Mouse (Mus musculus): ENCODE data around the gene Sap25. TPM values are rescaled to one million over a fixed set of nuclear protein-coding genes. Genes with fewer than 3 reads are reported as not detected.

The Sap25 gene
- total and polyA plus RNA-seq, 3 experiments: 1.5 to 34.9 (median 2.0) TPM

- H3K27ac ChIP-seq: no peak overlapping the region
- H3K4me3 ChIP-seq: no peak overlapping the region
- H3K36me3 ChIP-seq (ENCODE audit: control insufficient read depth, insufficient read depth, low read length): no peaks in the 10 kb centered on the region
- no peaks in the 10 kb centered on the region for H3K27me3 ChIP-seq (ENCODE audit: control insufficient read depth, insufficient read depth, low read length)
- H3K9ac ChIP-seq (ENCODE audit: low read depth, low read length): no peak overlapping the region
- no peaks in the 10 kb centered on the region for H3K4me1 ChIP-seq (ENCODE audit: control insufficient read depth, insufficient read depth, low read length)
- TF ChIP-seq CTCF (IDR thresholded peaks at IDR 0.05): no peak
- TF ChIP-seq POLR2A (IDR thresholded peaks at IDR 0.05; ENCODE audit: insufficient read depth, low read depth, low read length): no peak
- TF ChIP-seq EP300 (IDR thresholded peaks at IDR 0.05; ENCODE audit: insufficient read depth, low read depth, low read length): no peak
- no peak for DNase-seq
- 44% methylated on average over 9 of the region's 9 CpGs for WGBS
- no peaks in the 10 kb centered on the region for H3K79me2 ChIP-seq (replicated peaks; ENCODE audit: control insufficient read depth, insufficient read depth, low read length)
- intact Hi-C loops (cut with DNase I): no loop called here
These were observed 6.9 kb downstream of the Sap25 start for GRCm38 (mm10) chr5:137647827-137648601.

- H3K4me1 ChIP-seq (ENCODE audit: control insufficient read depth, insufficient read depth, low read length): no peaks in the 10 kb centered on the region
- no peaks in the 10 kb centered on the region for H3K36me3 ChIP-seq (ENCODE audit: control insufficient read depth, insufficient read depth, low read length)
- H3K27ac ChIP-seq: peak overlapping the region; percentile 78
- H3K27me3 ChIP-seq (ENCODE audit: control insufficient read depth, insufficient read depth, low read length): no peaks in the 10 kb centered on the region
- no peak overlapping the region for H3K4me3 ChIP-seq
- intact Hi-C loops (cut with DNase I): no loop called here
- WGBS: 47% methylated on average over 4 of the region's 4 CpGs
- no peak for DNase-seq
- H3K79me2 ChIP-seq (replicated peaks; ENCODE audit: control insufficient read depth, insufficient read depth, low read length): no peaks in the 10 kb centered on the region
- no peak overlapping the region for H3K9ac ChIP-seq (ENCODE audit: low read depth, low read length)
- TF ChIP-seq EP300 (IDR thresholded peaks at IDR 0.05; ENCODE audit: insufficient read depth, low read depth, low read length) (no peak), POLR2A (IDR thresholded peaks at IDR 0.05; ENCODE audit: insufficient read depth, low read depth, low read length) (no peak), CTCF (IDR thresholded peaks at IDR 0.05) (no peak)
These were observed 8.1 kb downstream of the Sap25 start for GRCm38 (mm10) chr5:137649251-137649650.

- intact Hi-C loops (cut with DNase I): loop anchor here (5.0 kb wide), 3 partner anchors 48 to 168 kb away; partner anchors contain the start of gene Mospd3
- DNase-seq: peak; percentile 56 to 61
- TF ChIP-seq EP300 (IDR thresholded peaks at IDR 0.05; ENCODE audit: insufficient read depth, low read depth, low read length) (no peak), CTCF (IDR thresholded peaks at IDR 0.05) (no peak), POLR2A (IDR thresholded peaks at IDR 0.05; ENCODE audit: insufficient read depth, low read depth, low read length) (no peak)
- no peak overlapping the region for H3K4me3 ChIP-seq
- no peaks in the 10 kb centered on the region for H3K27me3 ChIP-seq (ENCODE audit: control insufficient read depth, insufficient read depth, low read length)
- H3K4me1 ChIP-seq (ENCODE audit: control insufficient read depth, insufficient read depth, low read length): no peaks in the 10 kb centered on the region
- no peaks in the 10 kb centered on the region for H3K79me2 ChIP-seq (replicated peaks; ENCODE audit: control insufficient read depth, insufficient read depth, low read length)
- H3K27ac ChIP-seq: peak overlapping the region; percentile 78
- H3K36me3 ChIP-seq (ENCODE audit: control insufficient read depth, insufficient read depth, low read length): no peaks in the 10 kb centered on the region
- H3K9ac ChIP-seq (ENCODE audit: low read depth, low read length): no peak overlapping the region; the same call in 1 of the 2 replicates
- 41% methylated on average over 18 of the region's 18 CpGs for WGBS
These were observed 8.8 kb downstream of the Sap25 start for GRCm38 (mm10) chr5:137649669-137650571.

- H3K4me1 ChIP-seq (ENCODE audit: control insufficient read depth, insufficient read depth, low read length): peaks cover 3% of the 10 kb centered on the region; the same call in 1 of the 2 replicates
- no peaks in the 10 kb centered on the region for H3K27me3 ChIP-seq (ENCODE audit: control insufficient read depth, insufficient read depth, low read length)
- 21% methylated on average over 3 of the region's 3 CpGs for WGBS
- no peaks in the 10 kb centered on the region for H3K36me3 ChIP-seq (ENCODE audit: control insufficient read depth, insufficient read depth, low read length)
- no peak overlapping the region for H3K9ac ChIP-seq (ENCODE audit: low read depth, low read length)
- no peaks in the 10 kb centered on the region for H3K79me2 ChIP-seq (replicated peaks; ENCODE audit: control insufficient read depth, insufficient read depth, low read length)
- intact Hi-C loops (cut with DNase I): loop anchor here (1.0 to 5.0 kb wide), 4 partner anchors 50 to 170 kb away; partner anchors contain the start of gene Mospd3
- peak; percentile 61; the same call in 1 of the 2 replicates for TF ChIP-seq EP300 (IDR thresholded peaks at IDR 0.05; ENCODE audit: insufficient read depth, low read depth, low read length)
- no peak for TF ChIP-seq POLR2A (IDR thresholded peaks at IDR 0.05; ENCODE audit: insufficient read depth, low read depth, low read length)
- TF ChIP-seq CTCF (IDR thresholded peaks at IDR 0.05): peak; percentile 92
- H3K4me3 ChIP-seq: no peak overlapping the region
- peak; percentile 71 to 72 for DNase-seq
- peak overlapping the region; percentile 62 for H3K27ac ChIP-seq
These were observed 11.3 kb downstream of the Sap25 start for GRCm38 (mm10) chr5:137652474-137652873.

GRCm38 (mm10) chr5:137653366-137653765, 12.2 kb downstream of the Sap25 start:
- Histone ChIP-seq H3K27me3 (ENCODE audit: control insufficient read depth, insufficient read depth, low read length) (no peaks in the 10 kb centered on the region), H3K9ac (ENCODE audit: low read depth, low read length) (no peak overlapping the region), H3K79me2 (replicated peaks; ENCODE audit: control insufficient read depth, insufficient read depth, low read length) (no peaks in the 10 kb centered on the region), H3K27ac (no peak overlapping the region), H3K36me3 (ENCODE audit: control insufficient read depth, insufficient read depth, low read length) (no peaks in the 10 kb centered on the region), H3K4me3 (no peak overlapping the region), H3K4me1 (ENCODE audit: control insufficient read depth, insufficient read depth, low read length) (peaks cover 3% of the 10 kb centered on the region; the same call in 1 of the 2 replicates)
- WGBS: 91% methylated on average over 10 of the region's 10 CpGs
- DNase-seq: no peak
- intact Hi-C loops (cut with DNase I): loop anchor here (5.0 kb wide), 3 partner anchors 51 to 171 kb away; partner anchors contain the start of gene Mospd3
- TF ChIP-seq CTCF (IDR thresholded peaks at IDR 0.05) (no peak), POLR2A (IDR thresholded peaks at IDR 0.05; ENCODE audit: insufficient read depth, low read depth, low read length) (no peak), EP300 (IDR thresholded peaks at IDR 0.05; ENCODE audit: insufficient read depth, low read depth, low read length) (no peak)

Data from heart, adult 2 months (tissue).